Mouse (Mus musculus) neural tube, embryonic 15.5 days (tissue): ENCODE measurements at regions not wholly inside any gene's neighbourhood (a gene's known extent, or its start where the extent isn't known, plus 50 kb on each side); places are given as distances from the start of the nearest gene placed in this dataset.
"Not testable (repeated sequence)": the region's sequence is repeated elsewhere in the genome, so short reads cannot be mapped to it uniquely, and the experiment has no call there.

ENCODE experiments used
- ATAC-seq: fragments of 200-750 bp; cut with Nextera tagmentation; 2 replicates; pipeline ENCODE4 v1.8.0; 2017; ENCODE audit warnings: mild to moderate bottlenecking, moderate TSS enrichment, moderate library complexity; ENCODE audit not compliant: low FRiP score
- H3K27ac ChIP-seq: fragments of 300-500 bp; sonication (generic); replicated peaks from 2 replicates; pipeline ENCODE4 v1.5.1; 2015; ENCODE audit warnings: mild to moderate bottlenecking, inconsistent platforms
- H3K27me3 ChIP-seq: fragments of 300-500 bp; sonication (generic); replicated peaks from 2 replicates; pipeline ENCODE4 v1.6.1; 2015; ENCODE audit warnings: inconsistent platforms
- H3K36me3 ChIP-seq: fragments of 300-500 bp; sonication (generic); 2 replicates; pipeline ENCODE4 v1.6.1; 2015; ENCODE audit warnings: inconsistent platforms
- H3K4me1 ChIP-seq: fragments of 300-500 bp; sonication (generic); 2 replicates; pipeline ENCODE4 v1.6.1; 2015; ENCODE audit warnings: inconsistent platforms
- H3K4me2 ChIP-seq: fragments of 300-500 bp; sonication (generic); 2 replicates; pipeline ENCODE4 v1.6.1; 2015; ENCODE audit warnings: inconsistent platforms, mild to moderate bottlenecking, moderate library complexity
- H3K4me3 ChIP-seq: fragments of 300-500 bp; sonication (generic); replicated peaks from 2 replicates; pipeline ENCODE4 v1.5.1; 2015; ENCODE audit warnings: mild to moderate bottlenecking, inconsistent platforms
- H3K9ac ChIP-seq: fragments of 300-500 bp; sonication (generic); replicated peaks from 2 replicates; pipeline ENCODE4 v1.6.1; 2015; ENCODE audit warnings: mild to moderate bottlenecking, inconsistent platforms
- H3K9me3 ChIP-seq: fragments of 300-500 bp; sonication (generic); replicated peaks from 2 replicates; pipeline ENCODE4 v1.6.1; 2016; ENCODE audit warnings: inconsistent platforms
- WGBS: fragments of 180-500 bp; shearing (Covaris S2); methylation state at CpG from one replicate; pipeline ENCODE4 v1.1.7; 2015; ENCODE audit warnings: mixed read lengths; 5-methylcytosine and 5-hydroxymethylcytosine counted together

- H3K4me1 ChIP-seq, result no peaks in the 10 kb centered on the region
Measured at GRCm38 (mm10) chr19:51355701-51356100, 677.3 kb upstream of the Sorcs1 start.

GRCm38 (mm10) chr19:51340491-51340890, 662.0 kb upstream of the Sorcs1 start:
- 84% methylated on average over 2 of the region's 2 CpGs for WGBS
- ATAC-seq, result no peak

More at GRCm38 (mm10) chr19:51355701-51356100, 677.3 kb upstream of the Sorcs1 start:
- 36% methylated on average over 1 of the region's 1 CpGs for WGBS
- Histone ChIP-seq H3K27me3 (no peaks in the 10 kb centered on the region), H3K36me3 (no peaks in the 10 kb centered on the region), H3K4me3 (no peak overlapping the region), H3K4me2 (no peak overlapping the region), H3K27ac (no peak overlapping the region), H3K9ac (no peak overlapping the region), H3K9me3 (no peaks in the 10 kb centered on the region)
- ATAC-seq, result no peak

GRCm38 (mm10) chr19:51330010-51330409, 651.6 kb upstream of the Sorcs1 start:
- no peak for ATAC-seq
- no peaks in the 10 kb centered on the region for H3K4me1 ChIP-seq
- no peaks in the 10 kb centered on the region for H3K9me3 ChIP-seq
- no peak overlapping the region for H3K9ac ChIP-seq
- H3K4me2 ChIP-seq, result no peak overlapping the region
- WGBS, result 61% methylated on average over 2 of the region's 2 CpGs
- H3K36me3 ChIP-seq, result no peaks in the 10 kb centered on the region
- no peak overlapping the region for H3K27ac ChIP-seq
- H3K4me3 ChIP-seq, result no peak overlapping the region
- no peaks in the 10 kb centered on the region for H3K27me3 ChIP-seq

More at GRCm38 (mm10) chr19:51340491-51340890, 662.0 kb upstream of the Sorcs1 start:
- no peaks in the 10 kb centered on the region for H3K4me1 ChIP-seq
- H3K27me3 ChIP-seq, result no peaks in the 10 kb centered on the region
- no peak overlapping the region for H3K4me2 ChIP-seq
- no peaks in the 10 kb centered on the region for H3K36me3 ChIP-seq
- H3K9ac ChIP-seq, result no peak overlapping the region
- H3K9me3 ChIP-seq, result no peaks in the 10 kb centered on the region
- no peak overlapping the region for H3K4me3 ChIP-seq
- H3K27ac ChIP-seq, result no peak overlapping the region

- no peak overlapping the region for H3K4me3 ChIP-seq
- H3K9me3 ChIP-seq, result no peaks in the 10 kb centered on the region
- no peak overlapping the region for H3K4me2 ChIP-seq
- ATAC-seq, result no peak
- no peaks in the 10 kb centered on the region for H3K36me3 ChIP-seq
- WGBS, result 81% methylated on average over 3 of the region's 3 CpGs
- H3K27me3 ChIP-seq, result no peaks in the 10 kb centered on the region
- H3K9ac ChIP-seq, result no peak overlapping the region
- no peaks in the 10 kb centered on the region for H3K4me1 ChIP-seq
- no peak overlapping the region for H3K27ac ChIP-seq
Measured at GRCm38 (mm10) chr19:51303708-51304107, 625.3 kb upstream of the Sorcs1 start.

GRCm38 (mm10) chr19:51296631-51297030, 618.2 kb upstream of the Sorcs1 start:
- H3K9me3 ChIP-seq, H3K4me3 ChIP-seq, ATAC-seq, H3K4me1 ChIP-seq, H3K4me2 ChIP-seq, H3K36me3 ChIP-seq, H3K9ac ChIP-seq, H3K27ac ChIP-seq, H3K27me3 ChIP-seq: not testable (repeated sequence)
- 94% methylated on average over 4 of the region's 4 CpGs for WGBS

- Histone ChIP-seq H3K9me3 (no peaks in the 10 kb centered on the region), H3K27me3 (no peaks in the 10 kb centered on the region), H3K27ac (peak overlapping the region; percentile 35; the same call in 1 of the 2 replicates), H3K4me2 (no peak overlapping the region; the same call in 1 of the 2 replicates), H3K36me3 (no peaks in the 10 kb centered on the region), H3K4me3 (no peak overlapping the region), H3K4me1 (0 out of 2 replicates have a peak, but pooled peaks cover 7% of the 10 kb centered on the region), H3K9ac (no peak overlapping the region)
- ATAC-seq, result no peak
- WGBS, result 29% methylated on average over 4 of the region's 4 CpGs
Measured at GRCm38 (mm10) chr19:51268978-51269556, 590.6 kb upstream of the Sorcs1 start.

- no peak overlapping the region for H3K27ac ChIP-seq
- H3K4me3 ChIP-seq, result no peak overlapping the region
- no peaks in the 10 kb centered on the region for H3K27me3 ChIP-seq
- ATAC-seq, result no peak
- H3K36me3 ChIP-seq, result no peaks in the 10 kb centered on the region
- no peaks in the 10 kb centered on the region for H3K9me3 ChIP-seq
- H3K4me1 ChIP-seq, result no peaks in the 10 kb centered on the region
- no peak overlapping the region for H3K4me2 ChIP-seq
- H3K9ac ChIP-seq, result no peak overlapping the region
- 77% methylated on average over 2 of the region's 2 CpGs for WGBS
Measured at GRCm38 (mm10) chr19:51240295-51240864, 561.9 kb upstream of the Sorcs1 start.

- no peak overlapping the region for H3K9ac ChIP-seq
- H3K4me3 ChIP-seq, result no peak overlapping the region
- H3K9me3 ChIP-seq, result no peaks in the 10 kb centered on the region
- no peak for ATAC-seq
- no peaks in the 10 kb centered on the region for H3K4me1 ChIP-seq
- no peaks in the 10 kb centered on the region for H3K36me3 ChIP-seq
- no peaks in the 10 kb centered on the region for H3K27me3 ChIP-seq
- no peak overlapping the region for H3K4me2 ChIP-seq
- H3K27ac ChIP-seq, result no peak overlapping the region
Measured at GRCm38 (mm10) chr19:51238181-51238523, 559.7 kb upstream of the Sorcs1 start.

- Histone ChIP-seq H3K27me3 (no peaks in the 10 kb centered on the region), H3K27ac (no peak overlapping the region), H3K4me1 (no peaks in the 10 kb centered on the region), H3K4me2 (no peak overlapping the region), H3K4me3 (no peak overlapping the region), H3K9me3 (no peaks in the 10 kb centered on the region), H3K9ac (no peak overlapping the region), H3K36me3 (no peaks in the 10 kb centered on the region)
- WGBS, result 78% methylated on average over 1 of the region's 1 CpGs
- ATAC-seq, result no peak
Measured at GRCm38 (mm10) chr19:51237509-51238180, 559.2 kb upstream of the Sorcs1 start.

GRCm38 (mm10) chr19:51232525-51232924, 554.1 kb upstream of the Sorcs1 start:
- ATAC-seq, result no peak
- H3K4me2 ChIP-seq, result no peak overlapping the region
- no peak overlapping the region for H3K4me3 ChIP-seq
- 20% methylated on average over 2 of the region's 2 CpGs for WGBS
- H3K9me3 ChIP-seq, result no peaks in the 10 kb centered on the region
- H3K9ac ChIP-seq, result no peak overlapping the region
- H3K27me3 ChIP-seq, result no peaks in the 10 kb centered on the region
- H3K36me3 ChIP-seq, result no peaks in the 10 kb centered on the region
- H3K4me1 ChIP-seq, result no peaks in the 10 kb centered on the region
- no peak overlapping the region for H3K27ac ChIP-seq

- no peak overlapping the region for H3K4me2 ChIP-seq
- no peaks in the 10 kb centered on the region for H3K9me3 ChIP-seq
- no peaks in the 10 kb centered on the region for H3K27me3 ChIP-seq
- no peak overlapping the region for H3K4me3 ChIP-seq
- no peaks in the 10 kb centered on the region for H3K4me1 ChIP-seq
- H3K27ac ChIP-seq, result no peak overlapping the region
- H3K36me3 ChIP-seq, result no peaks in the 10 kb centered on the region
- no peak for ATAC-seq
- no peak overlapping the region for H3K9ac ChIP-seq
- 53% methylated on average over 1 of the region's 1 CpGs for WGBS
Measured at GRCm38 (mm10) chr19:51226932-51227331, 548.5 kb upstream of the Sorcs1 start.

- no peak overlapping the region for H3K4me3 ChIP-seq
- no peaks in the 10 kb centered on the region for H3K9me3 ChIP-seq
- H3K27ac ChIP-seq, result no peak overlapping the region
- no peak for ATAC-seq
- no peak overlapping the region for H3K4me2 ChIP-seq
- no peaks in the 10 kb centered on the region for H3K27me3 ChIP-seq
- no peaks in the 10 kb centered on the region for H3K36me3 ChIP-seq
- H3K4me1 ChIP-seq, result no peaks in the 10 kb centered on the region
- H3K9ac ChIP-seq, result no peak overlapping the region
Measured at GRCm38 (mm10) chr19:51201391-51201790, 522.9 kb upstream of the Sorcs1 start.
